Mouse (Mus musculus) urinary bladder, postnatal 25 days (tissue): ENCODE measurements around the gene Gm10488.
"Not testable (repeated sequence)": the region's sequence is repeated elsewhere in the genome, so short reads cannot be mapped to it uniquely, and the experiment has no call there.

Experiments used
- DNase-seq: peaks from one replicate; pipeline ENCODE4 v3.0.0; 2022; ENCODE audit warnings: low spot score

Gene Gm10488

GRCm38 (mm10) chrX:29976014-29976413 lies at the start of gene Gm10488:
TSS of gene Gm10488 (plus strand) at chrX:29976314.
- not testable (repeated sequence) for DNase-seq
